Mouse (Mus musculus) liver, adult (tissue): ENCODE results near the gene Fkbp1a.

Experiments
- GATA4 ChIP-seq: IDR thresholded peaks from 2 replicates; pipeline ENCODE4 v1.6.1; 2014; ENCODE audit warnings: mild to moderate bottlenecking, low read length; ENCODE audit not compliant: insufficient replicate concordance

Fkbp1a gene

GRCm38 (mm10) chr2:151535961-151536617, 6.2 kb upstream of the Fkbp1a start:
- no peak for TF ChIP-seq GATA4

DNA sequence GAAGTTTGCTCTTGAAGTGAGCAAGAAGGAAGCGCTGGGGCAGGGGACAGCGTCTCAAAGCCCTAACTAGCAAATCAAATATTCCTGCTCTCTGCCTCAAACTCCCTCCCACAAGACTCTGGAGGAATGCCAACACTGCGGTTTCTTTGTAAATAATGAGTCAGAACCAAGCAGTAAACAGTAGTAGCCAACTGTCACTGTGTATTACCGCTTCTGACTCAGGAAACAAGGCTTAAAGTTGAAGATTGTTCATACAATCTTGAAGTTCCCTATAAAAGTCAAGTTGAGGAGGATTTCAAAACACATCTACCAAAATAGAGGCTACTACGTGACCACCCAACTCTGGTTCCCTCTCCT, 5.7 kb upstream of the Fkbp1a start:
- no peak for TF ChIP-seq GATA4

- TF ChIP-seq GATA4 = no peak
These were observed 3.6 kb upstream of the Fkbp1a start for GRCm38 (mm10) chr2:151538646-151539045.

DNA sequence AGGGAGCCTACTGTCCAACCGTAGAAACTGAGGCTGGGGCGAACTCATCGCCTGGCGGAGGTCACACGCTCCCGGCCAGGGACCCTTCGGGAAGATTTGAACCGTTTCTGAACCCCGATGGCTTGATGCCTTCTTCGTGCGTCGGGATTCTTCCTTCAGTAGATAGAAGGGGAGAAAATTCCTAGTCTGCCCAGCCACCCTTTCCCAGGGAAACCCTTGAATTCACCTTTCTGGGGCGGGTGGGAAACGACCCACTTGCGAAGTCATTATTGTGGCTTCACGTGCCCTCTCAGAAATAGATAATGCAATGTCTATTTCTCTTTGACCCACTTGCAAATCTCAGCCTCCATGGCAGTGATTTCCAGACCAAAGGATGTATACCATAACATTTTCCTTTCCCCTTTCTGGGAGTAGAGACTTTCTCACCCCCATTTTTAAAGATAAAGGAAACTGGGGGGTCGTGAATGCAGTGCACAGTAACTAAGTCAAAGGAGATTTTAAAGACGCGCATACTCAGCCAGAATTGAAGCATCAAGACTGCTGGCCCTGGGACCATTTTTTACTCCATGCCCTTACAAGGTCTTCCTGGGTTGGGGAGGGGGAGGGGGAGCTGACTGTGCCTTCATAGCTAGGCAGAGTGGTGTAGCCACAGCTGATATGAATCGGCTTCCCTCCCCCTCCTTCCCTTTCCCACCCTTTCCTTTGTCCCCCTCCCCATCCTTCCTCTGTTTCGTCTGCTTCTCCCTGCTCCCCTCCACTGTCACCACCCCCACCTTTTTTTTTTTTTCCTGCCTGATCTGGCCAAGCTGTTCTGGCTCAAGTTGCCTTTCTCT, 996 bp downstream of the Fkbp1a start:
- TF ChIP-seq GATA4 = peak; percentile 77; the same call in 1 of the 2 replicates

GRCm38 (mm10) chr2:151544673-151545072, 2.4 kb downstream of the Fkbp1a start:
- no peak for TF ChIP-seq GATA4

DNA sequence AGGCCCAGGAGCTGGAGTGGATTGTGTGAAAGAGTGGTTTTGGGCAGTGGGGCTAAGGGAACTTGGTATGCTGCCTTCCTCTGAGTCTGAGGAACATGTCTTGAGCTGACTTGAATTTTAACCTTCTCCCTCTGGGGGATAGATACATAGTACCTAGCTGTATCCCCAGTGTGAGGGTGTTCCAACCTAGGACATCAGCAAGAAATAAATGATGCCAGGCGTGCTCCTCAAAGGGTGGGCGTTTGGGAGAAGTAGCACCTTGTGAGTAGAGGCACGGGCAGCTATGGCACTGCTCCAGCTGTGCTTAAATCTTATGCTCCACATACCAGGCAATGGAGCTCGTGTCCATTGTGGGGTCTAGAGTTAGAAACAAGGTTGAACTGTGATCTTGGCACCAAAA, 4.3 kb downstream of the Fkbp1a start:
- TF ChIP-seq GATA4 = no peak

DNA sequence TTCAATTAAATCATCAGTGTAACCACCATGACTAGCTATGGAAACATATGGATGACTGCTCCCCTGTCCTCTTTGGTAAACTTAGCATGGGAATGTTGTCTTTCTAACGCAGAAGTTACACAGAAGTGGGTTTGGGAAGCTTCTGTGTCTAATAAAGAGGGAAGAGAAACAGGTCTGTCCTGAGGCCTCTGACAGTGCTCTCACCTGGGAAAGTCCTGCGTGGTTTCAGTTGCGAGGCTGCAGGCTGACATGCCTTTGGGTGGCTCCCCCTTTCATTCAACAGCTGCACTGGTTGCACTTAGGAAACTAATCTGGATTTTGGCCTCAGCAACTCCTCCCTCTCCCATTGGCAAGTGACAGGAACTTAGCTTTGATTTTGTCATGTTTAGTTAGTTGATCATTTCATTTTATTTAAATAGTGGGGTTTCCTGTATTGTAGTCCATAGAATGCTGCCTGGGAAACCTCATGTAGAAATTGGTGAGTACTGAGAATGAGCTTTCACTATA, 7.4 kb downstream of the Fkbp1a start:
- TF ChIP-seq GATA4 = no peak

- no peak for TF ChIP-seq GATA4
These were observed 20.9 kb downstream of the Fkbp1a start for GRCm38 (mm10) chr2:151562930-151563921.

DNA sequence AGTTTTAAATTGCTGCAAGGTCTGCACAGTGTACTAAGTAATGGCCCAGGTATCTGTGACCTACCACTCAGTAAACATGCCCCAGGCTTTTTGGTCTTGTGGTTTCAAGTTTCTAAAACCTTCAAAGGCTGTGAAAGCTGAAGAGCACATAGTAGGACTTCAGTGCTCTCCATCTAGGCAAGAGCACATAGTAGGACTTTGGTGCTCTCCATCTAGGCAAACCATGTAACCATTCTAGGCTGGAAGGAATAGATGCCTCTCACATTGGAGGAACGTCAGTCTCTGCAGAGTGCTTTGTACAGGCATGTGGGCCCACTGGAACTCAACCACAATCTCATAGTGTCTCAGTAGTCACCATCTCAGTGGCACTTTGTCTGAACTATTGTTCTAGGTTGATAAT, 21.7 kb downstream of the Fkbp1a start:
- no peak for TF ChIP-seq GATA4

DNA sequence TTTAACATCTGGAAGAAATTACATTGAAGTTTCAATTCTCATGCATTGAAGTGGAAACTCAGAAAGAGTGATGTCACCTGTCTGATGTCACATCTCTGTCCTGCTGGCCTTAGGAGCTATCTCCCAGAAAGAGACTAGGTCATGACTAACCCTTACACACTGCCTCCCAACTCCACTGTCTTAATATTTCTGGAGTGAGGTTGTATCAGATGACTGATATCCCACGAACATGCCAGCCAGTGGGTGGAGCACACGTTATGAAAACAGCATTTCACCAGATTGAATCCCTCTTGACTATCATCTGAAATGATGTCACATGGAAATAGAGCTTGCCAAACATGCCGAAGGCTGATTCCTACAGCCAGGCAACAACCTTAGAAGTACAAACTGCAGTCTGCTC, 22.7 kb downstream of the Fkbp1a start:
- TF ChIP-seq GATA4 = no peak

- no peak for TF ChIP-seq GATA4
These were observed 24.6 kb downstream of the Fkbp1a start for GRCm38 (mm10) chr2:151566856-151567255.

DNA sequence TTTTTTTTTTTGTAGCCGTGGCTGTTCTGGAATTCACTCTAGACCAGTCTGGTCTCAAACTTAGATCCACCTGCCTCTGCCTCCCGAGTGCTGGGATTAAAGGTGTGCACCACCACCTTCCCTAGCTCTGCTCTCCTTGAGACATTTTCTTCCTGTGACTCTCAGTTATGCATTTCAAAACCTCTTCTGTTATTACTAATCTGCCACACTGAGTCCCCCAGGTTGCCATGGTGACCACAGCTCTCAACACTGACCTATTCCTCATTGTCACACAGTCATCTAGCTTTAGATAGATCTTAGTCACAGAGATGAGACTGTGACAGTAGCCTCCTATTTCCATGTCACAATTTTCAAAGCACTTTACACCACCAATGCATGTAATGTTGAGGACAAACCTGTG, 27.2 kb downstream of the Fkbp1a start:
- TF ChIP-seq GATA4 = no peak

- no peak for TF ChIP-seq GATA4
These were observed 29.8 kb downstream of the Fkbp1a start, which contains the start of gene Sdcbp2 for GRCm38 (mm10) chr2:151571873-151572700. TSS of gene Sdcbp2 (plus strand) at chr2:151572622.

GRCm38 (mm10) chr2:151573667-151574066, 31.4 kb downstream of the Fkbp1a start:
- TF ChIP-seq GATA4 = no peak
